Mouse (Mus musculus) stomach, postnatal 0 days (tissue): ENCODE data around the gene Map4k3. TPM values are rescaled to one million over a fixed set of nuclear protein-coding genes. Genes with fewer than 3 reads are reported as not detected.

Experiments
- ATAC-seq: fragments of 200-750 bp; cut with Nextera tagmentation; 2 replicates; pipeline ENCODE4 v1.8.0; 2017; ENCODE audit not compliant: low FRiP score, low TSS enrichment
- DNase-seq: peaks from one replicate; pipeline ENCODE4 v3.0.0-alpha.2; 2016; ENCODE audit warnings: low spot score
- H3K27ac ChIP-seq: fragments of 300-500 bp; sonication (generic); replicated peaks from 2 replicates; pipeline ENCODE4 v1.5.1; 2014; ENCODE audit warnings: mild to moderate bottlenecking, control low read depth
- H3K27me3 ChIP-seq: fragments of 300-500 bp; sonication (generic); 2 replicates; pipeline ENCODE4 v1.6.1; 2014; ENCODE audit warnings: low read length; ENCODE audit not compliant: control insufficient read depth, insufficient read depth
- H3K36me3 ChIP-seq: fragments of 300-500 bp; sonication (generic); 2 replicates; pipeline ENCODE4 v1.6.1; 2014; ENCODE audit warnings: low read length, mixed read lengths; ENCODE audit not compliant: control insufficient read depth, insufficient read depth
- H3K4me1 ChIP-seq: fragments of 300-500 bp; sonication (generic); replicated peaks from 2 replicates; pipeline ENCODE4 v1.6.1; 2014; ENCODE audit warnings: antibody characterized with exemption; ENCODE audit not compliant: control insufficient read depth, insufficient read depth
- H3K4me2 ChIP-seq: fragments of 300-500 bp; sonication (generic); replicated peaks from 2 replicates; pipeline ENCODE4 v1.6.1; 2014; ENCODE audit warnings: low read depth, mild to moderate bottlenecking, control low read depth, moderate library complexity
- H3K4me3 ChIP-seq: fragments of 300-500 bp; sonication (generic); 2 replicates; pipeline ENCODE4 v1.5.1; 2014; ENCODE audit warnings: low read depth, low read length, control low read depth
- H3K9ac ChIP-seq: fragments of 300-500 bp; sonication (generic); 2 replicates; pipeline ENCODE4 v1.6.1; 2014; ENCODE audit warnings: mild to moderate bottlenecking, low read length, control low read depth, mixed read lengths
- H3K9me3 ChIP-seq: fragments of 300-500 bp; sonication (generic); 2 replicates; pipeline ENCODE4 v1.6.1; 2016; ENCODE audit warnings: low read length; ENCODE audit not compliant: control insufficient read depth
- CTCF ChIP-seq: IDR thresholded peaks from 2 replicates; pipeline ENCODE4 v1.5.1; 2016; ENCODE audit warnings: antibody characterized with exemption, low read depth, mild to moderate bottlenecking, moderate library complexity
- EP300 ChIP-seq: optimal IDR thresholded peaks from 2 replicates; pipeline ENCODE3; 2016; ENCODE audit warnings: antibody characterized with exemption
- WGBS: fragments of 180-500 bp; shearing (Covaris S2); extraction: QIAGEN DNeasy Blood & Tissue Kit; methylation state at CpG from one replicate; pipeline ENCODE4 v1.1.7; 2014; 5-methylcytosine and 5-hydroxymethylcytosine counted together
- polyA plus RNA-seq: library from polyadenylated mRNA; unstranded; fragments of >200 nt; fragmentation: Nextera tagmentation; extraction: Ambion mirVana; gene quantifications from 2 replicates; pipeline ENCODE4 v1.2.1, GENCODE M21; 2015

The Map4k3 gene
- polyA plus RNA-seq, 1 experiment from 2014 or later = 16.9 TPM

- no peaks in the 10 kb centered on the region for H3K27me3 ChIP-seq
- H3K9ac ChIP-seq = peak within 1 kb of the TSS; percentile 53; the same call in 1 of the 2 replicates
- 0 out of 2 replicates have a peak, but pooled peaks cover 3% of the 10 kb centered on the region for H3K36me3 ChIP-seq
- no peak for DNase-seq
- TF ChIP-seq EP300 = no peak
- no peak for TF ChIP-seq CTCF
- H3K4me1 ChIP-seq = no peaks in the 10 kb centered on the region
- no peak within 1 kb of the TSS for H3K27ac ChIP-seq
- peak within 1 kb of the TSS; percentile 72 for H3K4me2 ChIP-seq
- H3K4me3 ChIP-seq = peak within 1 kb of the TSS; percentile 35
- no peaks in the 10 kb centered on the region for H3K9me3 ChIP-seq
- WGBS = 70% methylated on average over 15 of the region's 15 CpGs
- no peak for ATAC-seq
Measured at GRCm38 (mm10) chr17:80577639-80578038, 150.6 kb downstream of the Map4k3 start, which contains the start of gene Cdkl4. Cdkl4 (minus strand) TSS chr17:80577813.

GRCm38 (mm10) chr17:80577214-80577613 lies 151.1 kb downstream of the Map4k3 start:
- Histone ChIP-seq H3K9me3 (no peaks in the 10 kb centered on the region), H3K4me1 (no peaks in the 10 kb centered on the region), H3K27ac (no peak overlapping the region), H3K4me3 (peak overlapping the region; percentile 35), H3K27me3 (no peaks in the 10 kb centered on the region), H3K9ac (peak overlapping the region; percentile 53; the same call in 1 of the 2 replicates), H3K36me3 (0 out of 2 replicates have a peak, but pooled peaks cover 3% of the 10 kb centered on the region), H3K4me2 (peak overlapping the region; percentile 72)
- ATAC-seq (peak; percentile 70; the same call in 1 of the 2 replicates), DNase-seq (peak; percentile 70)
- WGBS = 1% methylated on average over 30 of the region's 30 CpGs
- no peak for TF ChIP-seq EP300
- no peak for TF ChIP-seq CTCF

GRCm38 (mm10) chr17:80575008-80575407 lies 153.3 kb downstream of the Map4k3 start:
- no peak overlapping the region for H3K9ac ChIP-seq
- WGBS = 71% methylated on average over 7 of the region's 7 CpGs
- ATAC-seq (no peak), DNase-seq (no peak)
- H3K4me3 ChIP-seq = no peak overlapping the region
- no peaks in the 10 kb centered on the region for H3K4me1 ChIP-seq
- H3K36me3 ChIP-seq = 0 out of 2 replicates have a peak, but pooled peaks cover 2% of the 10 kb centered on the region
- H3K9me3 ChIP-seq = no peaks in the 10 kb centered on the region
- H3K27me3 ChIP-seq = no peaks in the 10 kb centered on the region
- no peak overlapping the region for H3K4me2 ChIP-seq
- H3K27ac ChIP-seq = no peak overlapping the region
- TF ChIP-seq CTCF = no peak
- no peak for TF ChIP-seq EP300

- ATAC-seq (no peak), DNase-seq (no peak)
- Histone ChIP-seq H3K9me3 (no peaks in the 10 kb centered on the region), H3K4me1 (no peaks in the 10 kb centered on the region), H3K9ac (no peak overlapping the region), H3K4me2 (no peak overlapping the region), H3K27ac (no peak overlapping the region), H3K36me3 (no peaks in the 10 kb centered on the region), H3K27me3 (no peaks in the 10 kb centered on the region), H3K4me3 (no peak overlapping the region)
- WGBS = 78% methylated on average over 7 of the region's 7 CpGs
- TF ChIP-seq CTCF (no peak), EP300 (no peak)
Measured at GRCm38 (mm10) chr17:80574471-80574965, 153.8 kb downstream of the Map4k3 start.

GRCm38 (mm10) chr17:80572187-80572935 lies 155.9 kb downstream of the Map4k3 start:
- Histone ChIP-seq H3K9me3 (no peaks in the 10 kb centered on the region), H3K36me3 (no peaks in the 10 kb centered on the region), H3K9ac (no peak overlapping the region), H3K4me2 (no peak overlapping the region), H3K4me3 (no peak overlapping the region), H3K27me3 (no peaks in the 10 kb centered on the region), H3K27ac (no peak overlapping the region), H3K4me1 (no peaks in the 10 kb centered on the region)
- WGBS = 90% methylated on average over 13 of the region's 13 CpGs
- no peak for ATAC-seq
- no peak for DNase-seq
- TF ChIP-seq EP300 = no peak
- TF ChIP-seq CTCF = no peak

- WGBS = 86% methylated on average over 4 of the region's 4 CpGs
- TF ChIP-seq CTCF = no peak
- TF ChIP-seq EP300 = no peak
- H3K4me2 ChIP-seq = no peak overlapping the region
- H3K9ac ChIP-seq = no peak overlapping the region
- H3K27ac ChIP-seq = no peak overlapping the region
- DNase-seq (no peak), ATAC-seq (no peak)
- H3K4me3 ChIP-seq = no peak overlapping the region
- H3K27me3 ChIP-seq = no peaks in the 10 kb centered on the region
- H3K4me1 ChIP-seq = no peaks in the 10 kb centered on the region
- no peaks in the 10 kb centered on the region for H3K9me3 ChIP-seq
- no peaks in the 10 kb centered on the region for H3K36me3 ChIP-seq
Measured at GRCm38 (mm10) chr17:80571460-80571859, 156.8 kb downstream of the Map4k3 start.
